Mouse (Mus musculus) liver, embryonic 14.5 days (tissue): Measurements from ENCODE around the gene Rln1. TPM values are rescaled to one million over a fixed set of nuclear protein-coding genes. Genes with fewer than 3 reads are reported as not detected.

ENCODE experiments used
- ATAC-seq: fragments of 200-750 bp; cut with Nextera tagmentation; 2 replicates; pipeline ENCODE4 v1.8.0; 2017; ENCODE audit warnings: moderate number of reproducible peaks, mild to moderate bottlenecking, moderate library complexity; ENCODE audit not compliant: insufficient read depth
- DNase-seq, 3 experiments: peaks; one replicate each; pipeline ENCODE4 v3.0.0-alpha.2; 2012 to 2013; ENCODE audit warnings: low read depth in 3 of 3, low spot score in 3 of 3
- H3K27ac ChIP-seq: fragments of 300-500 bp; sonication (generic); 2 replicates; pipeline ENCODE4 v1.5.1; 2014; ENCODE audit warnings: moderate library complexity, mild to moderate bottlenecking, control low read depth, inconsistent platforms
- H3K27me3 ChIP-seq: fragments of 300-500 bp; sonication (generic); 2 replicates; pipeline ENCODE4 v1.6.1; 2014; ENCODE audit warnings: mild to moderate bottlenecking, low read length, moderate library complexity; ENCODE audit not compliant: control insufficient read depth, insufficient read depth
- H3K36me3 ChIP-seq: fragments of 300-500 bp; sonication (generic); replicated peaks from 2 replicates; pipeline ENCODE4 v1.6.1; 2014; ENCODE audit warnings: low read depth; ENCODE audit not compliant: control insufficient read depth, insufficient read depth
- H3K4me1 ChIP-seq, 2 experiments: fragments of 200-500 bp in 1 of 2; fragments of 300-500 bp in 1 of 2; sonication (generic) in 1 of 2; replicated peaks; 2 replicates each; pipeline ENCODE4 v1.6.1; 2012 to 2014; ENCODE audit warnings: antibody characterized with exemption in 1 of 2, inconsistent platforms in 1 of 2, low read length in 1 of 2; ENCODE audit not compliant: control insufficient read depth in 2 of 2, insufficient read depth in 2 of 2
- H3K4me2 ChIP-seq: fragments of 300-500 bp; sonication (generic); 2 replicates; pipeline ENCODE4 v1.6.1; 2014; ENCODE audit warnings: low read depth, mild to moderate bottlenecking, control low read depth, moderate library complexity
- H3K4me3 ChIP-seq, 2 experiments: fragments of 200-500 bp in 1 of 2; fragments of 300-500 bp in 1 of 2; sonication (generic) in 1 of 2; 2 replicates each; pipeline ENCODE4 v1.5.1; 2012 to 2014; ENCODE audit warnings: low read depth in 2 of 2, low read length in 2 of 2, mild to moderate bottlenecking in 2 of 2, control low read depth in 1 of 2, inconsistent platforms in 1 of 2, moderate library complexity in 1 of 2; ENCODE audit not compliant: insufficient read depth in 1 of 2
- H3K9ac ChIP-seq: fragments of 300-500 bp; sonication (generic); replicated peaks from 2 replicates; pipeline ENCODE4 v1.6.1; 2014; ENCODE audit warnings: mild to moderate bottlenecking, control low read depth, moderate library complexity
- H3K9me3 ChIP-seq: fragments of 300-500 bp; sonication (generic); 2 replicates; pipeline ENCODE4 v1.6.1; 2016; ENCODE audit warnings: low read length, mixed read lengths; ENCODE audit not compliant: control insufficient read depth
- CTCF ChIP-seq: IDR thresholded peaks from 2 replicates; pipeline ENCODE4 v1.5.1; 2016; ENCODE audit warnings: antibody characterized with exemption, low read depth, control low read depth
- EP300 ChIP-seq: IDR thresholded peaks from 2 replicates; pipeline ENCODE4 v1.6.1; 2016; ENCODE audit warnings: antibody characterized with exemption, low read depth
- WGBS: fragments of 180-500 bp; shearing (Covaris S2); extraction: QIAGEN DNeasy Blood & Tissue Kit; methylation state at CpG from one replicate; pipeline ENCODE4 v1.1.7; 2014; ENCODE audit not compliant: insufficient replicate concordance; 5-methylcytosine and 5-hydroxymethylcytosine counted together
- polyA plus RNA-seq, 2 experiments: library from polyadenylated mRNA; depleted of rRNA in 1 of 2; stranded (reverse) in 1 of 2; unstranded in 1 of 2; fragments of >200 nt; fragmentation: Nextera tagmentation in 1 of 2; extraction: Ambion mirVana in 1 of 2; gene quantifications; 2 replicates each; pipeline versions ENCODE4 v1.2.1 to v1.2.3; 2012 to 2014

Rln1 gene
- polyA plus RNA-seq, 2 experiments, result not detected

DNA sequence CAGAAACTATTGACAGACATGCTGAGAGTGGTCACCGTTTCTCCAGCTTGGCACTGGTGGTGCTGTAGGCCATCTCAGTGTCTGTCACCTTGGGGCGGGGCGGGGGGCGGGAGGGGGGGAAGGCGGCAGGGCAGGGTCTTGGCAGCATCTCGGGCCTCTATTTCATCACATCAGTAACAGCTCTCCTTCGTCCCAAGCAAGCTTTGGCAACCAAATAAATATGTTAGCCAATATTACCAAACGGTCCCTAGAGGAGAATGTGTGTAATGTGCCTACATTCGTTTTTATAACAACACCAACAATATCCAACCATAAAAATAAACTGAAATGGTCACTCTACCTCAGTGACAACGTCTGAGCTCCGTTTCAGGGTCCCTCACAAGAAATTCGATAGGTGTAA is 35.6 kb upstream of the Rln1 start:
- no peak for DNase-seq

DNA sequence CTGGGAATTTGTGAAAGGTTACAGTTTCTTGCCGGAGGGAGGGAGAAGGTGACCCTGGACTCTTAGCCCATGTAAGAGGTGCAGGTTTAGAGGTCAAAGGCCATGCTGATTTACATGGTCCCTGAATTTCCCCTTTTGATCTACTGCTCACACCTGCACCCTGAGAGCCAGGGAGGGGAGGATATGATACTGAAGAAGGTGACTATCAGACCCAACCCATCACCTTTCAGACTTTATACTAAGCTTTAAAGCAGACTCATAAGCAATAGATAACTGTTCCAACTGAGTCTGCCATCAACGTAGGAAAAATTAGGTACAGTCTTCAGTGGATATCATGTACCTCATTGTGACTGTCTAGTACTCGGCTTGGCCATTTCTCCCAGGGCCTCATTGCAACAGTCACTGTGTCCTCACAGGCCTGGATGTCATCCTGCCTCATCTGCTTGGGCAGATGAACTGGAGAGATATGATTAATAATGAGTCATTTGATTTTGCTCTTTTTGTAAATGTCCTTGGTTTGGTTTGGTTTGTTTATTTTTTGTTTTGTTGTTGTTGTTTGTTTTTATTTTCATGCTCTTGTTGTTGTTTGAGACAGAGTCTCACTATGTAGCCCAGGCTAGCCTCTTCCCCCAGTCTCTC is 34.3 kb upstream of the Rln1 start:
- 43% methylated on average over 3 of the region's 3 CpGs for WGBS

More for the DNA sequence above, 35.6 kb upstream of the Rln1 start:
- H3K4me3 ChIP-seq, result no peak overlapping the region
- H3K4me2 ChIP-seq, result no peak overlapping the region
- no peaks in the 10 kb centered on the region for H3K27me3 ChIP-seq
- H3K27ac ChIP-seq, result no peak overlapping the region
- no peak for ATAC-seq
- 58% methylated on average over 12 of the region's 12 CpGs for WGBS
- peaks cover 13 to 18% of the 10 kb centered on the region in 2 experiments for H3K4me1 ChIP-seq
- no peaks in the 10 kb centered on the region for H3K36me3 ChIP-seq
- no peaks in the 10 kb centered on the region for H3K9me3 ChIP-seq
- H3K9ac ChIP-seq, result no peak overlapping the region
- TF ChIP-seq EP300, result no peak
- TF ChIP-seq CTCF, result no peak

DNA sequence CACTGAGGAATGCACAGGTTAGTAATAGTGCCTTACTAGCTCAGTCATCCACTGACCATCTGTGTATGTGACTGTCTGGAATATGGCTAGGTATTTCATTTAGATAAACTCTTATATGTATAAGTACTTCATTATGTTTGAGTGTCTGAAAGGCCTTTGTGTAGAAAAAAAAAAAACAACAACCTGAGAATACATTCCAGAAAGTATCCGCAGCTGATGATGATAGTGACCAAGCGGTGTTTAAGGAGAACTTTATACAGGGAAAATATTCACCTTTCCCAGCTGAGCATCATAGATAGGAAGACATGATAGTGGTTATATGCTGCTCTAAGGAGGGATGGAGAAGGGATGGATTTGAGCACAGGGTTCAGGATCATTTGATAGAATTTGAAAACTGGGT is 33.6 kb upstream of the Rln1 start:
- TF ChIP-seq CTCF (no peak), EP300 (no peak)
- ATAC-seq (no peak), DNase-seq (no peak)
- Histone ChIP-seq H3K9ac (no peak overlapping the region), H3K9me3 (no peaks in the 10 kb centered on the region), H3K4me2 (no peak overlapping the region), H3K27ac (no peak overlapping the region), H3K36me3 (no peaks in the 10 kb centered on the region), H3K4me1 (peaks cover 13 to 18% of the 10 kb centered on the region in 2 experiments), H3K4me3 (no peak overlapping the region), H3K27me3 (no peaks in the 10 kb centered on the region)
- WGBS, result 66% methylated on average over 2 of the region's 2 CpGs

More for the DNA sequence above, 34.3 kb upstream of the Rln1 start:
- no peaks in the 10 kb centered on the region for H3K36me3 ChIP-seq
- no peak for ATAC-seq
- H3K4me2 ChIP-seq, result no peak overlapping the region
- no peak overlapping the region for H3K4me3 ChIP-seq
- TF ChIP-seq CTCF (no peak), EP300 (no peak)
- no peak overlapping the region for H3K27ac ChIP-seq
- H3K9me3 ChIP-seq, result no peaks in the 10 kb centered on the region
- DNase-seq, result no peak
- no peak overlapping the region for H3K9ac ChIP-seq
- peaks cover 13 to 18% of the 10 kb centered on the region in 2 experiments for H3K4me1 ChIP-seq
- no peaks in the 10 kb centered on the region for H3K27me3 ChIP-seq

DNA sequence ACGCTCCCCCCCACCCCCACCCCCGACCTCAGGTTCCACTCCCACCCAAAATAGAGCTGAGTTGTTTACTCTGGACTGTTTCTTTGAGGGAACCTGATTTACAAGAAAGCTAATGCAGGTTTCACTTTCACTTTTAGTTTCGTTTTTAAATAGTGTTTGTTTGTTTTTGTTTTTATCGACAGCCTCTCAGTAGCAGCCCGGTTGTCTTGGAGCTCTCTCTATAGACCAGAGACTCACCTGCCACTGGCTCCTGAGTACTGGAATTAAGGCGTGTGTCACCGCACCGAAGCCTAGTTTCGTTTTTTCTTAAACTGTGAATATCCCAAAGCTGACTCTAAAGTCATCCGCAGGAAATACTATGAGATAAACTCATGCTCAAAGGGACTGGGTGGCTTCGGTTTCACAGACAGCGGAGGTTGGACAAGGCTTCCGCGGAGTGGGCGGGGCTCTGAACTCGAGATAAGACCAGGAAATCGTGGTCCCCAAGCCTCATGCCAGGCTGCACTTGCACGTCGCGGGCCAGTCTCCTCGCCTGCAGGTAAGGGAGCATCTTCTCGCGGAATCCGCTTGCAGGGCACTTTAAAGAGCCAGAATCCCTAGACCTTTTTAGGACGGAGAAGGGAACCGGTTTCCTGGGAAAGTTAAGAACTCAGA is 32.6 kb upstream of the Rln1 start, which contains the start of the genes Plgrkt and Cd274:
Gene Plgrkt, minus strand, starts transcription at position 422 of the 654 bp plus-strand sequence.
Gene Cd274, plus strand, starts transcription at position 487 of the 654 bp plus-strand sequence.
- WGBS, result under 1% methylated on average over 26 of the region's 26 CpGs
- TF ChIP-seq EP300 (no peak), CTCF (no peak)

DNA sequence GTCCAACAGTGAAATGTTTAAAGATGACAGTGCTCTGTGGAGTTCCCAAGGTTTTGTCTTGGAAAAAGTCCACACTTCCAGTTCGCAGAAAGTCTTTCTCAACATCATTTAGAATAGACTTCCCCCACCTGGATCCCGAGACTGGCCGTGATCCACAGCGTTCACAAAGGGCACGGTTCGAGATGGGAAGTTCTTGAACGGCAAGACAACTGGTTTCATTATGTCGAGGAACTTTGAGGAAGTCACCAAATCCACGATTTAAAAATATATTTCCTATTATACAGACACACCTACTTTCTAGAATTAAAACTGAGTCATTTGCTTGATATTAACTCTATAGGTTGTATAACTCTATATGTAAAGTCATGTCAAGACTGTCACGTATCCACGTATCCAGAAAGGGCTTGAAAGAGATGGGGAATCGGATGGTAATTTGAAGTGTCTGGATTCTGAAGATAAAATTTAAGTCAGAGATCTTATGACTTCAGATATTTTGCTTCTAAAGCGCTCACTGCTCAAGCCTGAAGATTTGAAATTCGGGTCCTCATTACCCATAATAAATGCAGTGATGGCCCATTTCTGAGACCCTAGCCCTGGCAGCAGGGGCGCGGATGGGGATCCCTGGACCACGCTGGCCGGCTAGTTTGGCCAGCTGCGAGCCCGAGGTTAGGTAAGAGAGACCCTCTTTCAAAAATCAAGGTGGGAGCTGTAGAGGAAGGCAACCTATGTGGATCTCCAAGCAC is 31.9 kb upstream of the Rln1 start:
- H3K4me2 ChIP-seq, result peak overlapping the region; percentile 84
- H3K9ac ChIP-seq, result peak overlapping the region; percentile 80
- H3K27ac ChIP-seq, result peak overlapping the region; percentile 81
- 14% methylated on average over 20 of the region's 20 CpGs for WGBS
- TF ChIP-seq EP300 (no peak), CTCF (no peak)
- peaks cover 13 to 18% of the 10 kb centered on the region in 2 experiments for H3K4me1 ChIP-seq
- no peak for ATAC-seq
- H3K36me3 ChIP-seq, result no peaks in the 10 kb centered on the region
- H3K4me3 ChIP-seq, result peak overlapping the region; percentile 78 to 79
- no peaks in the 10 kb centered on the region for H3K9me3 ChIP-seq
- no peaks in the 10 kb centered on the region for H3K27me3 ChIP-seq
- DNase-seq, result no peak

More for the DNA sequence above, 32.6 kb upstream of the Rln1 start, which contains the start of the genes Plgrkt and Cd274:
- Histone ChIP-seq H3K4me3 (peak within 1 kb of the TSS; percentile 78 to 79), H3K36me3 (no peaks in the 10 kb centered on the region), H3K9ac (peak within 1 kb of the TSS; percentile 80), H3K9me3 (no peaks in the 10 kb centered on the region), H3K4me1 (peaks cover 13 to 19% of the 10 kb centered on the region in 2 experiments), H3K27ac (peak within 1 kb of the TSS; percentile 81), H3K4me2 (peak within 1 kb of the TSS; percentile 84), H3K27me3 (no peaks in the 10 kb centered on the region)
- ATAC-seq (peak; percentile 91), DNase-seq (peak; percentile 85 to 87 (median 86))
